8 mouse cellular contexts compared by ENCODE assay signal in genomic region chr13:107888571-107889451, GRCm38 (mm10).
DNase-seq lines count a peak whose midpoint lies in the region; ATAC-seq lines count a peak whose summit lies in the region.

No protein-coding gene starts in this region.

- H3K27ac ChIP-seq in intestine, embryonic 16.5 days (ENCODE audit: low read length) = peak overlapping the region; percentile 86
- peak overlapping the region; percentile 73 for H3K27ac ChIP-seq in limb, embryonic 12.5 days
- H3K27ac ChIP-seq in midbrain, embryonic 14.5 days (replicated peaks; ENCODE audit: low read depth, low read length) = peak overlapping the region; percentile 97

- DNase-seq in ZHBTc4 (ENCODE audit: low read depth, low spot score) = peak; percentile 50
- peak; percentile 28 to 56 for DNase-seq in cerebellum, postnatal 4 days (ENCODE audit: low spot score in 2 of 2)
- peak; percentile 46 to 47 for DNase-seq in gastrocnemius, postnatal 36 days
- peak; percentile 76 for DNase-seq in midbrain, embryonic 14.5 days
- DNase-seq in spleen, postnatal 36 days (ENCODE audit: low spot score in 2 of 2) = peak; percentile 58 to 70

- H3K27me3 ChIP-seq in intestine, embryonic 16.5 days (replicated peaks; ENCODE audit: control insufficient read depth, insufficient read depth, low read length) = no peaks in the 10 kb centered on the region
- H3K27me3 ChIP-seq in limb, embryonic 12.5 days = peaks cover 26% of the 10 kb centered on the region
- no peaks in the 10 kb centered on the region; the same call in 1 of the 2 replicates for H3K27me3 ChIP-seq in midbrain, embryonic 14.5 days (ENCODE audit: control insufficient read depth, insufficient read depth, low read length)

- no peaks in the 10 kb centered on the region for H3K9me3 ChIP-seq in intestine, embryonic 16.5 days (ENCODE audit: control insufficient read depth, low read length)
- no peaks in the 10 kb centered on the region for H3K9me3 ChIP-seq in limb, embryonic 12.5 days
- no peaks in the 10 kb centered on the region for H3K9me3 ChIP-seq in midbrain, embryonic 14.5 days (ENCODE audit: control insufficient read depth, low read length)

- peak overlapping the region; percentile 68 for H3K4me2 ChIP-seq in intestine, embryonic 16.5 days (ENCODE audit: low read depth, low read length)
- H3K4me2 ChIP-seq in limb, embryonic 12.5 days = peak overlapping the region; percentile 76
- peak overlapping the region; percentile 74 for H3K4me2 ChIP-seq in midbrain, embryonic 14.5 days (ENCODE audit: low read length)

- WGBS in intestine, embryonic 16.5 days = under 1% methylated on average over 119 of the region's 127 CpGs
- under 1% methylated on average over 127 of the region's 127 CpGs for WGBS in limb, embryonic 12.5 days
- under 1% methylated on average over 105 of the region's 127 CpGs for WGBS in midbrain, embryonic 14.5 days

- peak overlapping the region; percentile 91 for H3K4me3 ChIP-seq in intestine, embryonic 16.5 days (ENCODE audit: low read length)
- H3K4me3 ChIP-seq in limb, embryonic 12.5 days (replicated peaks) = peak overlapping the region; percentile 85
- peak overlapping the region; percentile 91 for H3K4me3 ChIP-seq in midbrain, embryonic 14.5 days (replicated peaks; ENCODE audit: low read depth, low read length)

- intact Hi-C loops in gastrocnemius, postnatal 36 days (cut with DNase I) = no loop called here

- H3K9ac ChIP-seq in intestine, embryonic 16.5 days (ENCODE audit: low read depth, low read length) = peak overlapping the region; percentile 88
- peak overlapping the region; percentile 87 for H3K9ac ChIP-seq in limb, embryonic 12.5 days (replicated peaks)
- peak overlapping the region; percentile 97 for H3K9ac ChIP-seq in midbrain, embryonic 14.5 days (replicated peaks; ENCODE audit: low read length)

- H3K4me1 ChIP-seq in intestine, embryonic 16.5 days (ENCODE audit: control insufficient read depth, insufficient read depth, low read length) = peaks cover 13% of the 10 kb centered on the region
- peaks cover 25% of the 10 kb centered on the region for H3K4me1 ChIP-seq in limb, embryonic 12.5 days (replicated peaks)
- peaks cover 30% of the 10 kb centered on the region for H3K4me1 ChIP-seq in midbrain, embryonic 14.5 days (ENCODE audit: control insufficient read depth, insufficient read depth, low read length)

- 0 out of 2 replicates have a peak, but pooled peaks have one; percentile 2 for ATAC-seq in intestine, embryonic 16.5 days
- no peak for ATAC-seq in limb, embryonic 12.5 days (ENCODE audit: insufficient number of reproducible peaks, insufficient read depth, low FRiP score, low TSS enrichment, low read depth)
- ATAC-seq in midbrain, embryonic 14.5 days (ENCODE audit: low FRiP score, low TSS enrichment) = no peak
- ATAC-seq in monocyte, adult 5-6 weeks (replicated peaks; ENCODE audit: insufficient number of reproducible peaks, low FRiP score, low TSS enrichment, poor library complexity, severe bottlenecking) = no peak

- no peaks in the 10 kb centered on the region for H3K36me3 ChIP-seq in intestine, embryonic 16.5 days (ENCODE audit: control insufficient read depth, insufficient read depth, low read length)
- no peaks in the 10 kb centered on the region for H3K36me3 ChIP-seq in limb, embryonic 12.5 days
- H3K36me3 ChIP-seq in midbrain, embryonic 14.5 days (ENCODE audit: control insufficient read depth, insufficient read depth, low read length) = no peaks in the 10 kb centered on the region
